Mouse (Mus musculus) heart, embryonic 15.5 days (tissue): Measurements from ENCODE around the gene Hemk1. TPM values are rescaled to one million over a fixed set of nuclear protein-coding genes. Genes with fewer than 3 reads are reported as not detected.

Experiments
- ATAC-seq: fragments of 200-750 bp; cut with Nextera tagmentation; replicated peaks from 2 replicates; pipeline ENCODE4 v1.8.0; 2017; ENCODE audit warnings: low read depth, moderate TSS enrichment; ENCODE audit not compliant: insufficient number of reproducible peaks, insufficient read depth, low FRiP score
- H3K27ac ChIP-seq: fragments of 300-500 bp; sonication (generic); 2 replicates; pipeline ENCODE4 v1.5.1; 2015; ENCODE audit warnings: mild to moderate bottlenecking, inconsistent platforms
- H3K27me3 ChIP-seq: fragments of 300-500 bp; sonication (generic); 2 replicates; pipeline ENCODE4 v1.6.1; 2015; ENCODE audit warnings: inconsistent platforms
- H3K36me3 ChIP-seq: fragments of 300-500 bp; sonication (generic); 2 replicates; pipeline ENCODE4 v1.6.1; 2015; ENCODE audit warnings: mild to moderate bottlenecking, inconsistent platforms
- H3K4me1 ChIP-seq: fragments of 300-500 bp; sonication (generic); replicated peaks from 2 replicates; pipeline ENCODE4 v1.6.1; 2015; ENCODE audit warnings: inconsistent platforms
- H3K4me2 ChIP-seq: fragments of 300-500 bp; sonication (generic); 2 replicates; pipeline ENCODE4 v1.6.1; 2015; ENCODE audit warnings: inconsistent platforms, mild to moderate bottlenecking, moderate library complexity
- H3K4me3 ChIP-seq: fragments of 300-500 bp; sonication (generic); 2 replicates; pipeline ENCODE4 v1.5.1; 2015; ENCODE audit warnings: mild to moderate bottlenecking, inconsistent platforms
- H3K9ac ChIP-seq: fragments of 300-500 bp; sonication (generic); 2 replicates; pipeline ENCODE4 v1.6.1; 2015; ENCODE audit warnings: mild to moderate bottlenecking, inconsistent platforms
- H3K9me3 ChIP-seq: fragments of 300-500 bp; sonication (generic); replicated peaks from 2 replicates; pipeline ENCODE4 v1.6.1; 2016; ENCODE audit warnings: inconsistent platforms
- WGBS: fragments of 180-500 bp; shearing (Covaris S2); methylation state at CpG from one replicate; pipeline ENCODE4 v1.1.7; 2015; ENCODE audit warnings: mixed read lengths; 5-methylcytosine and 5-hydroxymethylcytosine counted together
- polyA plus RNA-seq: library from polyadenylated mRNA; unstranded; fragments of >200 nt; fragmentation: Nextera tagmentation; extraction: Ambion mirVana; gene quantifications from 2 replicates; pipeline ENCODE4 v1.2.1, GENCODE M21; 2015

The Hemk1 gene
- polyA plus RNA-seq, 1 experiment from 2014 or later, result 11.2 TPM

GRCm38 (mm10) chr9:107342201-107342709 is 4.1 kb upstream of the Hemk1 start:
- Histone ChIP-seq H3K4me2 (no peak overlapping the region), H3K9me3 (no peaks in the 10 kb centered on the region), H3K4me1 (peaks cover 24% of the 10 kb centered on the region), H3K9ac (no peak overlapping the region), H3K36me3 (no peaks in the 10 kb centered on the region), H3K27ac (no peak overlapping the region), H3K27me3 (peaks cover 6% of the 10 kb centered on the region), H3K4me3 (no peak overlapping the region)
- ATAC-seq, result no peak
- 82% methylated on average over 11 of the region's 11 CpGs for WGBS

- Histone ChIP-seq H3K4me3 (peak overlapping the region; percentile 78), H3K4me2 (peak overlapping the region; percentile 94), H3K4me1 (peaks cover 28% of the 10 kb centered on the region), H3K27ac (no peak overlapping the region), H3K9me3 (no peaks in the 10 kb centered on the region), H3K36me3 (no peaks in the 10 kb centered on the region), H3K27me3 (peaks cover 6% of the 10 kb centered on the region), H3K9ac (peak overlapping the region; percentile 66)
- ATAC-seq, result no peak
- WGBS, result 47% methylated on average over 12 of the region's 12 CpGs
These were observed 2.9 kb upstream of the Hemk1 start for GRCm38 (mm10) chr9:107340911-107341645.

- ATAC-seq, result peak; percentile 91
- H3K27ac ChIP-seq, result no peak within 1 kb of the TSS
- H3K4me3 ChIP-seq, result peak within 1 kb of the TSS; percentile 78
- H3K4me1 ChIP-seq, result peaks cover 34% of the 10 kb centered on the region
- peak within 1 kb of the TSS; percentile 94 for H3K4me2 ChIP-seq
- H3K9me3 ChIP-seq, result no peaks in the 10 kb centered on the region
- no peaks in the 10 kb centered on the region for H3K36me3 ChIP-seq
- peaks cover 6% of the 10 kb centered on the region for H3K27me3 ChIP-seq
- H3K9ac ChIP-seq, result peak within 1 kb of the TSS; percentile 66
- WGBS, result under 1% methylated on average over 34 of the region's 34 CpGs
These were observed 2.2 kb upstream of the Hemk1 start, which contains the start of gene 6430571L13Rik for GRCm38 (mm10) chr9:107340267-107340859. 6430571L13Rik (plus strand) TSS chr9:107340602.

GRCm38 (mm10) chr9:107336386-107336785 is 1.8 kb downstream of the Hemk1 start:
- Histone ChIP-seq H3K4me1 (peaks cover 34% of the 10 kb centered on the region), H3K36me3 (0 out of 2 replicates have a peak, but pooled peaks cover 3% of the 10 kb centered on the region), H3K9me3 (no peaks in the 10 kb centered on the region), H3K4me2 (no peak overlapping the region), H3K27me3 (no peaks in the 10 kb centered on the region), H3K9ac (no peak overlapping the region), H3K4me3 (no peak overlapping the region), H3K27ac (no peak overlapping the region)
- no peak for ATAC-seq
- 78% methylated on average over 6 of the region's 6 CpGs for WGBS

- H3K27me3 ChIP-seq, result no peaks in the 10 kb centered on the region
- no peak overlapping the region for H3K27ac ChIP-seq
- no peaks in the 10 kb centered on the region for H3K9me3 ChIP-seq
- no peak for ATAC-seq
- no peak overlapping the region for H3K4me3 ChIP-seq
- H3K4me1 ChIP-seq, result peaks cover 29% of the 10 kb centered on the region
- 9% methylated on average over 5 of the region's 5 CpGs for WGBS
- H3K4me2 ChIP-seq, result no peak overlapping the region
- 0 out of 2 replicates have a peak, but pooled peaks cover 3% of the 10 kb centered on the region for H3K36me3 ChIP-seq
- no peak overlapping the region for H3K9ac ChIP-seq
These were observed 2.2 kb downstream of the Hemk1 start for GRCm38 (mm10) chr9:107335909-107336308.

GRCm38 (mm10) chr9:107335046-107335445 is 3.1 kb downstream of the Hemk1 start:
- Histone ChIP-seq H3K9me3 (no peaks in the 10 kb centered on the region), H3K4me2 (no peak overlapping the region), H3K4me3 (no peak overlapping the region), H3K27ac (no peak overlapping the region), H3K4me1 (peaks cover 24% of the 10 kb centered on the region), H3K27me3 (no peaks in the 10 kb centered on the region), H3K36me3 (0 out of 2 replicates have a peak, but pooled peaks cover 3% of the 10 kb centered on the region), H3K9ac (no peak overlapping the region)
- WGBS, result 87% methylated on average over 5 of the region's 5 CpGs
- ATAC-seq, result no peak

GRCm38 (mm10) chr9:107334356-107334755 is 3.8 kb downstream of the Hemk1 start:
- Histone ChIP-seq H3K36me3 (0 out of 2 replicates have a peak, but pooled peaks cover 3% of the 10 kb centered on the region), H3K9ac (no peak overlapping the region), H3K9me3 (no peaks in the 10 kb centered on the region), H3K27ac (no peak overlapping the region), H3K4me2 (no peak overlapping the region), H3K4me1 (peaks cover 24% of the 10 kb centered on the region), H3K27me3 (no peaks in the 10 kb centered on the region), H3K4me3 (no peak overlapping the region)
- ATAC-seq, result no peak
- WGBS, result 86% methylated on average over 6 of the region's 6 CpGs

GRCm38 (mm10) chr9:107333686-107334085 is 4.5 kb downstream of the Hemk1 start:
- Histone ChIP-seq H3K4me3 (no peak overlapping the region), H3K27ac (no peak overlapping the region), H3K4me1 (peaks cover 21% of the 10 kb centered on the region), H3K36me3 (0 out of 2 replicates have a peak, but pooled peaks cover 3% of the 10 kb centered on the region), H3K9me3 (no peaks in the 10 kb centered on the region), H3K9ac (no peak overlapping the region), H3K4me2 (no peak overlapping the region), H3K27me3 (no peaks in the 10 kb centered on the region)
- no peak for ATAC-seq
- 54% methylated on average over 2 of the region's 2 CpGs for WGBS

- no peak for ATAC-seq
- H3K27ac ChIP-seq, result no peak overlapping the region
- H3K27me3 ChIP-seq, result no peaks in the 10 kb centered on the region
- H3K4me1 ChIP-seq, result peaks cover 7% of the 10 kb centered on the region
- H3K4me2 ChIP-seq, result no peak overlapping the region
- WGBS, result 69% methylated on average over 6 of the region's 6 CpGs
- no peak overlapping the region for H3K4me3 ChIP-seq
- no peaks in the 10 kb centered on the region for H3K9me3 ChIP-seq
- H3K36me3 ChIP-seq, result 0 out of 2 replicates have a peak, but pooled peaks cover 3% of the 10 kb centered on the region
- no peak overlapping the region for H3K9ac ChIP-seq
These were observed 7.4 kb downstream of the Hemk1 start for GRCm38 (mm10) chr9:107330791-107331190.

GRCm38 (mm10) chr9:107327879-107328620 is 10.1 kb downstream of the Hemk1 start:
- H3K27ac ChIP-seq, result no peak overlapping the region

GRCm38 (mm10) chr9:107325904-107326303 is 12.2 kb downstream of the Hemk1 start:
- WGBS, result 68% methylated on average over 7 of the region's 7 CpGs
- Histone ChIP-seq H3K27ac (no peak overlapping the region), H3K36me3 (no peaks in the 10 kb centered on the region), H3K27me3 (no peaks in the 10 kb centered on the region), H3K4me1 (peaks cover 39% of the 10 kb centered on the region), H3K9ac (no peak overlapping the region), H3K4me2 (no peak overlapping the region), H3K9me3 (no peaks in the 10 kb centered on the region), H3K4me3 (no peak overlapping the region)
- no peak for ATAC-seq

More at GRCm38 (mm10) chr9:107327879-107328620, 10.1 kb downstream of the Hemk1 start:
- WGBS, result 75% methylated on average over 16 of the region's 16 CpGs
- Histone ChIP-seq H3K4me2 (no peak overlapping the region), H3K27me3 (no peaks in the 10 kb centered on the region), H3K4me1 (peaks cover 31% of the 10 kb centered on the region), H3K9me3 (no peaks in the 10 kb centered on the region), H3K9ac (no peak overlapping the region), H3K4me3 (no peak overlapping the region), H3K36me3 (no peaks in the 10 kb centered on the region)
- no peak for ATAC-seq
